Mouse (Mus musculus) small intestine, adult 2 months (tissue): ENCODE results near the gene Krtcap2.

Source experiments
- CTCF ChIP-seq: fragments of 200-500 bp; IDR thresholded peaks from 2 replicates; pipeline ENCODE4 v1.5.1; 2012; ENCODE audit warnings: low read depth, mild to moderate bottlenecking, control low read depth, inconsistent platforms, low read length, moderate library complexity, mixed read lengths; ENCODE audit not compliant: insufficient replicate concordance, insufficient read length; ENCODE audit errors: extremely low read depth
- POLR2A ChIP-seq: fragments of 200-500 bp; IDR thresholded peaks from 2 replicates; pipeline ENCODE4 v1.6.1; 2012; ENCODE audit warnings: low read depth, mild to moderate bottlenecking, control low read depth, inconsistent platforms, low read length, moderate library complexity

DNA sequence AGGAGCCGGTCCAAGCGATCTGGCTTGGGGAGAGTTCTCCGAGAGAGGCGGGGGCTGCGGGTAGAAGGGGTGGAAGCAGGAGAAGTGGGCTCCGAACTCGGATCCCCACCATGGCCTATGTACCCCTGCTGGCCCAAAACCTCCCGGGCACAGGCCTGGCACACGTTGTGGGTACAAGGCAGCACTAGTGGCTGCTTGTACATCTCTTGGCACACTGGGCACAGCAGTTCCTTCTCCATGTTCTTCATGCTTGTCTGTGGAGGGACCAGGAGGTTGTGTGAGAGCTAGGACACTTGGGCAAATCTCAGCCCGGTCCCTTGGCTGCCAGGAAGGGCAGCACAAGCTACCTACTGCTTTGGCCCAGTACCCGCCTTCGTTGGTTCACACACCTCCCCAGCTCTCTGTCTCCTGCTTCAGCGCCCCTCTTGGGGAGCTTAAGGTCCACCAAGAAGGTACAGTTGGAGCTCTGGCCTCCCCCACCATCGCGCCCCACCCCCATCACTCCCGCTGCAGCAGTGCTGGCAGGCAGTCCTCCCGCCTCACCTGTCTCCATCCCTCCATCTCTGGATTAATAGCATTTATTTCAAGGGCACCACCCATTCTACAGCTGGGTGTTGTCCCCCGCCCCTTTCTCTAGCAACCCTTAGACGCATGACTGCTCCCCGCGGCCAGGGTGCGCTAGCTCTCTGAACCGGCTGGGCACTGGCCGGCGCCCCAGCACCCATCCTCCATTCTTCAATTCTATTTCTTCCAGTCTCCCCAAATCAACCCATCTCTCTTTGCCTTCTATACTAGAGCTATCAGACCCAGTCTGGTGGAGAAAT lies 1.4 kb upstream of the Krtcap2 start:
- no peak for TF ChIP-seq POLR2A
- no peak for TF ChIP-seq CTCF
